Mouse (Mus musculus) kidney, postnatal 0 days (tissue): Measurements from ENCODE around the gene Macf1. TPM values are rescaled to one million over a fixed set of nuclear protein-coding genes. Genes with fewer than 3 reads are reported as not detected.

Experiments
- ATAC-seq: fragments of 200-750 bp; cut with Nextera tagmentation; replicated peaks from 2 replicates; pipeline ENCODE4 v1.8.0; 2017; ENCODE audit warnings: low read depth, moderate number of reproducible peaks, moderate TSS enrichment, moderate library complexity; ENCODE audit not compliant: low FRiP score
- DNase-seq: peaks from one replicate; pipeline ENCODE4 v3.0.0-alpha.2; 2016; ENCODE audit warnings: low spot score
- H3K27ac ChIP-seq: fragments of 300-500 bp; sonication (generic); 2 replicates; pipeline ENCODE4 v1.5.1; 2014; ENCODE audit warnings: mild to moderate bottlenecking
- H3K27me3 ChIP-seq: fragments of 300-500 bp; sonication (generic); 2 replicates; pipeline ENCODE4 v1.6.1; 2014; ENCODE audit warnings: low read length, mixed read lengths; ENCODE audit not compliant: insufficient read depth
- H3K36me3 ChIP-seq: fragments of 300-500 bp; sonication (generic); 2 replicates; pipeline ENCODE4 v1.6.1; 2014; ENCODE audit warnings: low read length, mixed read lengths; ENCODE audit not compliant: insufficient read depth
- H3K4me1 ChIP-seq: fragments of 300-500 bp; sonication (generic); replicated peaks from 2 replicates; pipeline ENCODE4 v1.6.1; 2014; ENCODE audit warnings: antibody characterized with exemption, low read length, mixed read lengths; ENCODE audit not compliant: insufficient read depth
- H3K4me2 ChIP-seq: fragments of 300-500 bp; sonication (generic); 2 replicates; pipeline ENCODE4 v1.6.1; 2014; ENCODE audit warnings: mild to moderate bottlenecking, low read length, moderate library complexity, mixed read lengths
- H3K4me3 ChIP-seq: fragments of 300-500 bp; sonication (generic); replicated peaks from 2 replicates; pipeline ENCODE4 v1.5.1; 2014; ENCODE audit warnings: low read depth, low read length
- H3K9ac ChIP-seq: fragments of 300-500 bp; sonication (generic); 2 replicates; pipeline ENCODE4 v1.6.1; 2014; ENCODE audit warnings: low read depth, low read length
- H3K9me3 ChIP-seq: fragments of 300-500 bp; sonication (generic); replicated peaks from 2 replicates; pipeline ENCODE4 v1.6.1; 2016; ENCODE audit warnings: low read length, inconsistent platforms, mixed read lengths
- CTCF ChIP-seq: IDR thresholded peaks from 2 replicates; pipeline ENCODE4 v1.5.1; 2016; ENCODE audit warnings: antibody characterized with exemption, low read depth, mild to moderate bottlenecking, moderate library complexity
- WGBS: fragments of 180-500 bp; shearing (Covaris S2); extraction: QIAGEN DNeasy Blood & Tissue Kit; methylation state at CpG from one replicate; pipeline ENCODE4 v1.1.7; 2014; 5-methylcytosine and 5-hydroxymethylcytosine counted together
- polyA plus RNA-seq: library from polyadenylated mRNA; unstranded; fragments of >200 nt; fragmentation: Nextera tagmentation; extraction: Ambion mirVana; gene quantifications from 2 replicates; pipeline ENCODE4 v1.2.1, GENCODE M21; 2015

The Macf1 gene
- polyA plus RNA-seq, 1 experiment from 2014 or later = 33.8 TPM

DNA sequence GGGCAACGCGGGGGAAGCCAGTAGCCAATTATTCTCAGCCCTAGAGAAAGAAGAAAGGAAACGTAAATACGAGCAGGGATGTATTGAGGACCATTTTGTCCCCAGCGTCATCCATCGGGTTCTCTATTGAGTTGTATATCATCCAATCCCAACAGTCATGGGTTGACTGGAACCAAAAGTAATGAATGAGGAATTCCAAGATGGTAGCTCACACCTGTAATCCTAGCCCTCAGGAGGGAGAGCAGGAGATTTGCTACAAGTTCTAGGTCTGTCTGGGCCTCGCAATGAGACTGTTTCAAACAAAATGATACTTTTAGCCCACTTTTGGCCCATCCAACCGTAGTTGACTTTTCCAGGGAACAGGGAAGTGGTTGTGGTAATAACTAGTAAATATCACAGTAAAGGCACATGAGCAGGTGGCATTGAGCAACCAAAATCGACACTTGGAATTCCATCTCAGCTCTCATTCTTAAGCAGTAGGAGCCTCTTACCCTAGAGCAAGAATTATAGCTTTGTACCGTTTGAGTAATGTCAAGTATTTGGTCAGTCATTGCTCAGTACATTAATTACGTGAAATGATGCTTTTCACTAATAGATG is 18.4 kb downstream of the Macf1 start:
- Histone ChIP-seq H3K27ac (peak overlapping the region; percentile 99), H3K4me2 (peak overlapping the region; percentile 92), H3K9me3 (no peaks in the 10 kb centered on the region), H3K4me3 (peak overlapping the region; percentile 86), H3K36me3 (no peaks in the 10 kb centered on the region), H3K27me3 (no peaks in the 10 kb centered on the region), H3K4me1 (peaks cover 19% of the 10 kb centered on the region), H3K9ac (peak overlapping the region; percentile 98)
- DNase-seq (no peak), ATAC-seq (no peak)
- TF ChIP-seq CTCF = no peak
- WGBS = 32% methylated on average over 11 of the region's 11 CpGs

DNA sequence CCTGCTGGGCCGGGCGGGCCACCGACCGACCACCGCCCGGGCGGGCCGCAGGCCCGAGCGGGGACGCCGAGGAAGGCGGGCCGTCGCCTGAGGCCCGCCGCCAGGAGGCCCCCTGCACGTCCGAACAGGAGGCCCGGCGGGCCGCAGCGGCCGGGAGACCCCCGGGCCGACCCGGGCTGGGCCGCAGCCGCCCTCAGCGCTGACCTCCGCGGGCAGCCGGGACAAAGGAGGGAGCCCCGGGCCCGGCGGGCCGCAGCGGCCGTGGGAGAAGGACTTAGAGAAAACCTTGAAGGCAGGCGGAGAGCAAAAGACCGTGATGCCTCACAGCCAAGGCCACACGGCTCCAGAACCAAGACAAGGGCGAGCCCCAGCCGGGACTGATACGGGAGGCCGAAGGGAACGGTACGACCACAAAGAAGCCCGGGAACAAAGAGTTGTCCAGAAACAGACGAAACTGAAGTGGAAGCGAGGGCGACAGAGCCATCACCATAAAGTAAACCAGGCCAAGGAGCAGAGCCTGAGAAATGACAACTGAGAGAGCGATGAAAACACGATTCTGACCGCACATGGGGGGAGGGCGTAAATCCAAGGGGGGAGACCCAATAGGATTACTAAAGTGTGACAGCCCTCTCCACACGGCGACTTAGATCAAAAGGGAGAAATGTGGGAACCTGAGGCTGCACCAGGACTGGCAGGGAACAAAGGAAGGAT is 19.1 kb downstream of the Macf1 start:
- Histone ChIP-seq H3K4me2 (peak overlapping the region; percentile 92), H3K9ac (peak overlapping the region; percentile 98), H3K4me3 (peak overlapping the region; percentile 86), H3K4me1 (peaks cover 19% of the 10 kb centered on the region), H3K27ac (peak overlapping the region; percentile 99), H3K36me3 (no peaks in the 10 kb centered on the region), H3K27me3 (no peaks in the 10 kb centered on the region), H3K9me3 (no peaks in the 10 kb centered on the region)
- ATAC-seq (peak; percentile 8; the same call in 1 of the 2 replicates), DNase-seq (peak; percentile 71)
- TF ChIP-seq CTCF = no peak
- WGBS = under 1% methylated on average over 41 of the region's 58 CpGs

GRCm38 (mm10) chr4:123664021-123664950 is 19.9 kb downstream of the Macf1 start:
- peak overlapping the region; percentile 86 for H3K4me3 ChIP-seq
- peak overlapping the region; percentile 98 for H3K9ac ChIP-seq
- DNase-seq = peak; percentile 80
- no peaks in the 10 kb centered on the region for H3K27me3 ChIP-seq
- under 1% methylated on average over 94 of the region's 125 CpGs for WGBS
- H3K4me1 ChIP-seq = peaks cover 19% of the 10 kb centered on the region
- peak overlapping the region; percentile 99 for H3K27ac ChIP-seq
- peak overlapping the region; percentile 92 for H3K4me2 ChIP-seq
- no peaks in the 10 kb centered on the region for H3K36me3 ChIP-seq
- TF ChIP-seq CTCF = no peak
- no peaks in the 10 kb centered on the region for H3K9me3 ChIP-seq
- ATAC-seq = peak; percentile 82

GRCm38 (mm10) chr4:123663688-123663965 is 20.5 kb downstream of the Macf1 start:
- H3K4me3 ChIP-seq = peak overlapping the region; percentile 86
- H3K27ac ChIP-seq = peak overlapping the region; percentile 99
- DNase-seq (peak; percentile 75), ATAC-seq (peak; percentile 45)
- no peaks in the 10 kb centered on the region for H3K27me3 ChIP-seq
- WGBS = under 1% methylated on average over 12 of the region's 12 CpGs
- H3K4me2 ChIP-seq = peak overlapping the region; percentile 92
- H3K4me1 ChIP-seq = peaks cover 19% of the 10 kb centered on the region
- peak overlapping the region; percentile 98 for H3K9ac ChIP-seq
- H3K36me3 ChIP-seq = no peaks in the 10 kb centered on the region
- TF ChIP-seq CTCF = no peak
- no peaks in the 10 kb centered on the region for H3K9me3 ChIP-seq

DNA sequence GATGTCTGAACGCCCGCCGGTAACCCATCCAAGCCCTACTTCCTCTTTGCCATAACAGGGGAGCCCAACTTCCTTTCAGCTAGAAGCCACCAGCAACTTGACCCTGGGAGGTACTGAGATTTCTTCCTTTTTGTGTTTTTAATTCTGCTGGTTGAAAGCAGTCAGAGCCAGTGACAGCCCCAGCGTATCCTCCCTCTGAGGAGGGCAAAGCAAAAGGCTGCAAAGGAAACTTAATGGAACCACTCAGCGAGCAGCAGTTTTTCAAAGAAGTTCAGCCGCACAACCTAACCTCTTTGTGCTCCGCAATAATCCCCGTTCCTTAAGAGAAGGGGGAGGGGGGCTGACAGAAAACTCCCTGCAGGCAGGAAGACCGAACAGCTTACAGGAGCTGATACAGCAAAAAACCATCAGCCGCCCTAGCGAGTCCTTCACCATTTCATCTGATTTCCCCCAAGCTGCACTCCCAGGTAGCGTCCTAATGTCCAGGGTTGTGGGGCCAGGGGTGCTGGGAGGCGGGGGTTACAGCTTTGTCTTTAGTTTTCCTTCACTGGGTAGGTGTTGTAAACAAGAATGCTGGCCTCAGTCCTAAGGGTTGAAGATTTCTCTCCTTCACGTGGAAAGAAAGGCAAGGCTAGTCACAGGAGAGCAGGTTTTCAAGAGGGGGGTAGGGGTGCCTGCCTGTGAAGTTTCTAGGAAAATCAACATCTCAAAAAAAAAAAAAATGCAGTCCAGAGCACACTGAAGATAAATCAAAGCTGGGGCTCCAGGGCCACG is 21.1 kb downstream of the Macf1 start:
- ATAC-seq = peak; percentile 37
- Histone ChIP-seq H3K27ac (peak overlapping the region; percentile 99), H3K4me3 (peak overlapping the region; percentile 86), H3K9ac (peak overlapping the region; percentile 98), H3K4me1 (peaks cover 19% of the 10 kb centered on the region), H3K4me2 (peak overlapping the region; percentile 92), H3K36me3 (no peaks in the 10 kb centered on the region), H3K27me3 (no peaks in the 10 kb centered on the region), H3K9me3 (no peaks in the 10 kb centered on the region)
- peak; percentile 70 for DNase-seq
- WGBS = 3% methylated on average over 15 of the region's 15 CpGs
- TF ChIP-seq CTCF = no peak
